Mouse (Mus musculus) MN1 (cell line): Measurements from ENCODE around the gene Emc9.
A peak's percentile ranks its signal among the peaks of the same experiment; 100 is the strongest.

ENCODE experiments used
- DNase-seq: peaks from one replicate; pipeline ENCODE4 v3.0.0-alpha.2; 2016; ENCODE audit warnings: low spot score

The Emc9 gene

GRCm38 (mm10) chr14:55584702-55585565 lies at the start of gene Emc9:
Gene Emc9, minus strand, starts transcription at chr14:55585302.
- DNase-seq: peak; percentile 70

- DNase-seq: peak; percentile 60
Observed at GRCm38 (mm10) chr14:55629312-55629711, 44.2 kb upstream of the Emc9 start.

DNA sequence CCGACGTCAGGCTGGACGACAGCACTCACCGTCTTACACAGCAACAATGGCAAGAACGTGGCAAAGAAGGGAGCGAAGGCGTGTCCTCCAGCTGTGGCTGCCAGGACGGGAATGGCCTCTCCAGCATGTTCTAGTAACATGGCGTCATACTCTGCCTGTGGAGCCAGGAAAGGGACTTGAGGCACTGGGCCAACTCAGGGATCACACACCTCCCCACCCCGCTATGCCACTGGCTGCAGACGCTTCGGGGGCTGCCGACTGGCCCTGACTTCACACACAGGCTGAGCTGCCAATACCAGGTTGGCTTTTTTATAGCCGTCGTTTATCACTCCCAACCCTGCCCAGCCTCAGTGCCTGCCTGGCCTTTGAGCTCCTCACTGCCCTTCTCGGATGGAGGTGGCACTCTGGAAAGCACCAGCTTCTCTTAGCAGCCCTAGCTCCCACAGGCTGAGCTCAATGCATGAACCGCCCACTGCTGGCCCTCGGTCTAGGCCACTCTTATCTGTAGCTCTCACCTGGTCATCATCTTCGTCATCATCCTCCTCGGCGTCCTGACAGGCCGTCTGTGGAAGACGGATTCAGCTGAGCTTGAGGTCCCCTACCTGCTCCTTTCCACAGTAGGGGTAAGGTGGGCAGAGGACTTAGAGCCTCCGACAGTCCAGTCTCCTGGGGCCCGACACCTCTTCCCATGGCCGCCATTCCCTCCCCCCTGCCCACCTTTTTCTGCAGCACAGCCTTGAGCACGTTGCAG lies 43.1 kb upstream of the Emc9 start:
- no peak for DNase-seq

DNA sequence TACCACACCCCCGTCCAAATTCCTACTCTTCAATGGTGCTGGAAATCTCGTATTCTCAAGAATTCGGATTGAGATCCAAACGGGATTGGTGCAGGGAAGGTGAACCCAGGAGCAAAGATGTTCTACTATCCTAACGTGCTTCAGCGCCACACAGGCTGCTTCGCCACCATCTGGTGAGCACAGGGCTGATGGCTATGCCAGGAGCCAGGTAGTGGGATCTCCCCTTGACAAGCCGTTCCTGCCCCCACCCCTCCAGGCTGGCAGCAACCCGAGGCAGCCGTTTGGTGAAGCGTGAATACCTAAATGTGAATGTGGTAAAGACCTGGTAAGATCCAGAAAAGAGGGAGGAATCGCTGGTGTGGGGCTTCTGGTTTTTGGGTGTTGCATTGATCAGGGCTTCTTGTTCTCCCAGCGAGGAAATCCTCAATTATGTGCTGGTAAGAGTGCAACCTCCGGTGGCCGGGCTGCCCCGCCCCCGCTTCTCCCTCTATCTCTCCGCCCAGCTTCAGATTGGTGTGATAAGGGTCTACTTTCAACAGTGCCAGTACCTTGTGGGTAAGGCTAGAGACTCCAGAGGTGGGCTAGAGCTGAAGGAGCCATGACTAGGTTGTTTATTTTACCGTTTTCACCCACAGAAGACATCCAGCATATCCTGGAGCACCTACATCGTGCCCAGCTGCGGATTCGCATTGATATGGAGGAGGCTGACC lies 33.5 kb upstream of the Emc9 start:
- DNase-seq: no peak

GRCm38 (mm10) chr14:55617822-55618221 lies 32.7 kb upstream of the Emc9 start, which contains the start of gene Rec8:
Gene Rec8, plus strand, starts transcription at chr14:55618037.
- DNase-seq: peak; percentile 96

- no peak for DNase-seq
Observed at GRCm38 (mm10) chr14:55616844-55617243, 31.7 kb upstream of the Emc9 start.

- DNase-seq: no peak
Observed at GRCm38 (mm10) chr14:55615876-55616275, 30.8 kb upstream of the Emc9 start.

DNA sequence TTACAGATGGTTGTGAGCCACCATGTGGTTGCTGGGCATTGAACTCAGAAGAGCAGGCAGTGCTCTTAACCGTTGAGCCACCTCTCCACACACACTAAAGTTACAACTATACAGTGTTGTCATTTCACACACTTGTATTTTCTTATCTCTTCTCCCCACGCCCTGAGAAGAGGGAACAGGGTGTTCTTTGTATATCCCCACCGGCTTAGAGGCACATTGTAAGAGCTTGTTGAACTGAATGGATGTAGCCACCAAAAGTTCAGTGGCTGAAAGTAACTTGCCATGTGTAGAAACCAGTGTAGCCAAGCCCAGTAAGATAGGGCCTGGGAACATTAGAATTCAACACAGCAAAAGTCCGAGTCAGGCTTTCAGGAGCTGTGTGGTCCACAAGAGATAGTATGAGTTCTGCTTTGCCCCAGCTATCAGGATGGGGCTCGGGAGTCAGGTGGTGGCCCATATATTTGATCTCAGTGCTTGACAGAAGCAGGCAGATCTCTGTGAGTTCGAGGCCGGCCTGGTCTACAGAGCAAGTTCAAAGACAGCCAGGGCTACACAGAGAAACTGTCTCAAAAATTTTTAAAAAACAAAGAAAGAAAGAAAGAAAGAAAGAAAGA lies 29.6 kb upstream of the Emc9 start:
- no peak for DNase-seq

DNA sequence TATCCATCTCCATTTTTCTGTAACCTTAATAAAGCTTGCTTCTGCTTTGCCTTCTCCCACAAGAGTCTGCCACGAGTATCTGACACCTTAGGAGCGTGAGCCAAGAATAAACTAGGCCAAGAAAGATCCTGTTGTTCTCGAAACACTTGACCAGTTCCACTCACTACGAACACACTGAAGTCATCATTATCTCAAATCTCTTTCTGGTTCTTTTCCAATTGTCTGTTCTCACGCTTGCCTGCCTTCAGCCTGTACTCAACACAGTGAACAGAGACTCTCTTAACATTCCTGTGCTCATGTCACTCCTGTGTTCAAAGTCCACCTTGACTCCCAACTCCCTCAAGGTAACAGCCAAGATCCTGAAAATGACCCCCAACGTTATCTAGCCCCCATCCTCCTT lies 28.2 kb upstream of the Emc9 start:
- no peak for DNase-seq

DNA sequence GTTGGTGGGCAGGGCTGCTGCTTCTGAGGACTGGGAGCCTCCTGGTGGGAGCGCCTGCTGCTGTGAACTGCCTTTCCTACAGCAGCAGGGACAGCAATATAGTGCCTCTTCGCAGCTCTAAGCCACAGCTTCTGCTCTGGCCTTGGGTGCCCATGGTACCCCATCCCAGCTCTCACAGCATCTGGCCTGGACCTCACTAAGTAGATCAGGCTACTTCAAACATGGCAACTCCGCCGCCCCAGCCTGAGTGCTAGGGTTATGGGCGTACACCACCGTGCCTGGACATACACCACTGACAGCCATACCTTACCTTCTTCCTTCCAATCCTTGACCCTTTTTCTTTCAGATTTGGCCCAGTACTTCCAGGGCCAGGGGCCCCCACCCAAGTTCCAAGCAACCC lies 23.2 kb upstream of the Emc9 start:
- no peak for DNase-seq

GRCm38 (mm10) chr14:55605743-55606459 lies 20.8 kb upstream of the Emc9 start:
- DNase-seq: no peak

DNA sequence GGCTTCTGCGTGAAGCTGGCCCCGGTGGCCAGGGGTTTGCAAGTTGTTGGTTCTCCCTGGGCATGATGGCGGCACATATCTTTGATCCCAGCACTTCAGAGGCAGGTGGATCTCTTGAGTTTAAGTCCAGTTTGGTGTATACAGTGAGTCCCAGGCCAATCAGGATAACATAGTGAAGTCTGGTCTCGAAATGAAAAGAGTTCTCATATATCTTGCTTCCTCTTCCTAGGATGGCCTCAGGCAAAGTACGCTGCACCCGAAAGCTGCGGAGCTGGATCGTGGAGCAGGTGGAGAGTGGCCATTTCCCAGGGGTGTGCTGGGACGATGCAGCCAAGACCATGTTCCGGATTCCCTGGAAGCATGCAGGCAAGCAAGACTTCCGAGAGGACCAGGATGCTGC lies 19.7 kb upstream of the Emc9 start:
- DNase-seq: no peak

DNA sequence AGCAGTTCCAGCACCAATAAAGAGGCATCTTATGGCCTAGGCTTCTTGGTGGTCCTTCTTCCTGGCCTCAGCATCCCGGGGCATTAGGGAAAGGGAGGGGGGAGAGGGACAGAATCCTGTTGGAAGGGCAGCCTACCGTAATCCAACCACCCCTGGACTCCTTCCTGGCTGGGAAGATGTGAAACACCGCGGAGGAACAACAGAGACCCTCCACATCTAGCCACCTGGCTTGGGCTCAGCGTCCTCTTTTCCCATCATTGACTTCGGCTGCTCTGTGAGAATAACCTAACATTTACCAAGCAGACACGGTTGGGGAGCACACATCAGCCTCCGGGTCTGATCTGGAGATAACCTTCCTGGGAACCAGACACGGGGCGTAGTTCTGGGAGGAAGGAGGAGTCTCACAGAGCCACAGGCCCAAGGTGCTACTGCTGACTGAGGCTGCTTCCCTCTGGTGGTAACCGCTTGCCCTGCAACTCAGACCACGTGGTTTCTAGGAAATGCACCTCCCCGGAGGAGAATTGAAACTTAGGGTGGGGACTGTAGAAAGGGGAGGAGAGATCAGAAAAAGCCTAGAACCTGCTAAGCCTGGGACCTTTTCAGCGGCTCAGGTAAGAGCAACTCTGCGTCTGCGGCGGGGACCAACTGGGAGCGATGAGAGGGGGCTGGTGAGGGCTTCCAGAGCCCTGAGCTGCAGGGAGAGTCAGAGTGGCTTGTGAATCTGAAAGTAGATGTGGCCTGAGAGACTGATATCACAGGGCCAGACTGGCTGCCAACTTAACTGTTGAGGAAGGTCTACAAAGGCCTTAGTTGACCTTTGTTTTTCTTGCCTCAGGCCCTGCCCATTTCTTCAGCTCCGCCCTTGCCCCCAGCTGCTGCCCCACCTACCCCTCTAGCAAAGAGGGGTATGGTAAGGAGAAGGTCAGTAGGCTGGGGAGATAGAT lies 18.8 kb upstream of the Emc9 start:
- peak; percentile 90 for DNase-seq

GRCm38 (mm10) chr14:55603271-55603632 lies 18.1 kb upstream of the Emc9 start, which contains the start of gene Irf9:
Gene Irf9, plus strand, starts transcription at chr14:55603571.
- no peak for DNase-seq

GRCm38 (mm10) chr14:55598521-55599390 lies 13.7 kb upstream of the Emc9 start:
- no peak for DNase-seq

DNA sequence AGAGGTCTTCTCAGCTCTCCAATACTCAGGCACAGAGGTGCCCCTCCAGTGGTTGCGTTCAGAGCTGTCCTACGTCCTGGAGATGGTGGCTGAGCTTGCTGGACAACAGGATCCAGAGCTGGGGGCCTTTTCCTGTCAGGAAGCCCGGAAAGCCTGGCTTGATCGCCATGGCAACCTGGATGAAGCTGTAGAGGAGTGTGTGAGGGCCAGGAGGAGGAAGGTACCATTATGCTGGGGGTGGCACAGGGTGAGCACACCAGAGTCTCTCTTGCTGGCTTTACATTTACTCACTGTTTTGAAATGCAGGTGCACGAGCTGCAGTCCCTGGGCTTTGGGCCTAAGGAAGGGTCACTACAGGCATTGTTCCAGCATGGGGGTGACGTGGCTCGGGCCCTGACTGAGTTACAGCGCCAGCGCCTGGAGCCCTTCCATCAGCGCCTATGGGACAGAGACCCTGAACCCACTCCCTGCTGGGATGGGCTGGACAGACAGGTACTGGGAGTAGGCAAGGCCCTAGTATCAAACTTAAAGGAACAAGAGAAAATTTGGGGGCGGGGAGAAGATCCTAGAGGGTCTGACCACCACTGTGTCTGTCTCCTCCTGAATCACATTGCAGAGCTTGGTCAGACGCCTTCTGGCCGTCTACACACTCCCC lies 11.1 kb upstream of the Emc9 start:
- no peak for DNase-seq

GRCm38 (mm10) chr14:55592226-55592625 lies 7.1 kb upstream of the Emc9 start:
- peak; percentile 43 for DNase-seq

DNA sequence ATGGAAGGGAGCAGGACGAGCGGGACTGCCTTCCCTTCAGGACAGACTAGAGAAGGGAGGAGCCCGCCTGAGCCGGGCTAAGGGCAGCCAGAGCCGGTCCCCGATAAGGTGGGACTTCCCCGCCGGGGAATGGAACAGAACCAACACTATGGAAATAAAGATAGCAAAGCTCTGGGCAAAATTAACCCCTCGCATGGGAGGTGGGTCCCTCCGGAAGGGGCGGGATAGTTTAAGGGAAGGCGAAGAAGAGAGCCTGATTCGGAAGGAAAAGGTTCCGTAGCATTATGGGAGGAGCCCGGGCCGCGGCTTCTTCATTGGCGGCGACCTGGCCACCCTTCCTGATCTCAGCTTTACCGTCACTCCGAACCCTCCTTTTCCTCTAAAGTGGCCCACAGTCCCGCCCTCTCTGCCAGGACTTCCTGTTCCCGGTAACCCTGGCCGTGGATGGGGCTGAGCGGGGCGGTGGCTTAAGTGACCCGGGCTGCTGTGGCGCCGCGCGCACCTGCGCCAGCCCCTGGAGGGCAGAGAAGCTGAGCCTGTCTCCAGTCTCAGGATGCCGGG lies 6.3 kb upstream of the Emc9 start, which contains the start of gene Rnf31:
Gene Rnf31 (plus strand): TSS at position 378 of the 561 bp plus-strand sequence.
- DNase-seq: peak; percentile 94
